Mouse (Mus musculus) heart, embryonic 16.5 days (tissue): ENCODE measurements around the gene Khdrbs1. TPM values are rescaled to one million over a fixed set of nuclear protein-coding genes. Genes with fewer than 3 reads are reported as not detected.

Experiments used
- ATAC-seq: fragments of 200-750 bp; cut with Nextera tagmentation; replicated peaks from 2 replicates; pipeline ENCODE4 v1.8.0; 2017; ENCODE audit warnings: moderate number of reproducible peaks; ENCODE audit not compliant: insufficient read depth, low FRiP score; ENCODE audit errors: extremely low read depth
- H3K27ac ChIP-seq: fragments of 300-500 bp; sonication (generic); 2 replicates; pipeline ENCODE4 v1.5.1; 2014; ENCODE audit warnings: mild to moderate bottlenecking, low read length, control low read depth, moderate library complexity
- H3K27me3 ChIP-seq: fragments of 300-500 bp; sonication (generic); 2 replicates; pipeline ENCODE4 v1.6.1; 2014; ENCODE audit warnings: low read length, mixed read lengths; ENCODE audit not compliant: control insufficient read depth, insufficient read depth
- H3K36me3 ChIP-seq: fragments of 300-500 bp; sonication (generic); 2 replicates; pipeline ENCODE4 v1.6.1; 2014; ENCODE audit not compliant: control insufficient read depth, insufficient read depth
- H3K4me1 ChIP-seq: fragments of 300-500 bp; sonication (generic); 2 replicates; pipeline ENCODE4 v1.6.1; 2014; ENCODE audit warnings: low read length, mixed read lengths; ENCODE audit not compliant: control insufficient read depth, insufficient read depth
- H3K4me2 ChIP-seq: fragments of 300-500 bp; sonication (generic); 2 replicates; pipeline ENCODE4 v1.6.1; 2014; ENCODE audit warnings: low read depth, mild to moderate bottlenecking, control low read depth, low read length
- H3K4me3 ChIP-seq: fragments of 300-500 bp; sonication (generic); 2 replicates; pipeline ENCODE4 v1.5.1; 2014; ENCODE audit warnings: mild to moderate bottlenecking, control low read depth, low read length
- H3K9ac ChIP-seq: fragments of 300-500 bp; sonication (generic); 2 replicates; pipeline ENCODE4 v1.6.1; 2014; ENCODE audit warnings: low read length, control low read depth
- H3K9me3 ChIP-seq: fragments of 300-500 bp; sonication (generic); replicated peaks from 2 replicates; pipeline ENCODE4 v1.6.1; 2016; ENCODE audit warnings: low read length; ENCODE audit not compliant: control insufficient read depth
- WGBS: fragments of 180-500 bp; shearing (Covaris S2); extraction: QIAGEN DNeasy Blood & Tissue Kit; methylation state at CpG from one replicate; pipeline ENCODE4 v1.1.7; 2014; 5-methylcytosine and 5-hydroxymethylcytosine counted together
- microRNA-seq: library from miRNA; unstranded; fragments of <30 nt; microRNA quantifications from one replicate; pipeline ENCODE4, GENCODE M21; 2017
- polyA plus RNA-seq: library from polyadenylated mRNA; unstranded; fragments of >200 nt; fragmentation: Nextera tagmentation; extraction: Ambion mirVana; gene quantifications from 2 replicates; pipeline ENCODE4 v1.2.1, GENCODE M21; 2015

Gene Khdrbs1
- polyA plus RNA-seq, 1 experiment from 2014 or later = 63.4 TPM

- under 1% methylated on average over 59 of the region's 65 CpGs for WGBS
- Histone ChIP-seq H3K4me2 (peak within 1 kb of the TSS; percentile 83), H3K4me1 (peaks cover 10% of the 10 kb centered on the region), H3K27me3 (no peaks in the 10 kb centered on the region), H3K36me3 (peaks cover 9% of the 10 kb centered on the region; the same call in 1 of the 2 replicates), H3K9me3 (no peaks in the 10 kb centered on the region), H3K9ac (peak within 1 kb of the TSS; percentile 99), H3K27ac (peak within 1 kb of the TSS; percentile 92), H3K4me3 (peak within 1 kb of the TSS; percentile 96)
- ATAC-seq = peak; percentile 91
Observed at GRCm38 (mm10) chr4:129672083-129672877, 69.8 kb downstream of the Khdrbs1 start, which contains the start of gene Kpna6. TSS of gene Kpna6 (minus strand) at chr4:129672767.

GRCm38 (mm10) chr4:129671491-129672082 is 70.5 kb downstream of the Khdrbs1 start:
- ATAC-seq = peak; percentile 57
- peaks cover 7% of the 10 kb centered on the region; the same call in 1 of the 2 replicates for H3K36me3 ChIP-seq
- H3K4me1 ChIP-seq = peaks cover 10% of the 10 kb centered on the region
- no peaks in the 10 kb centered on the region for H3K27me3 ChIP-seq
- H3K27ac ChIP-seq = peak overlapping the region; percentile 92
- H3K9me3 ChIP-seq = no peaks in the 10 kb centered on the region
- peak overlapping the region; percentile 99 for H3K9ac ChIP-seq
- peak overlapping the region; percentile 96 for H3K4me3 ChIP-seq
- H3K4me2 ChIP-seq = peak overlapping the region; percentile 83
- WGBS = 5% methylated on average over 12 of the region's 12 CpGs

- H3K27me3 ChIP-seq = no peaks in the 10 kb centered on the region
- H3K4me3 ChIP-seq = no peak overlapping the region
- H3K9ac ChIP-seq = no peak overlapping the region
- no peak overlapping the region for H3K4me2 ChIP-seq
- no peaks in the 10 kb centered on the region; the same call in 1 of the 2 replicates for H3K4me1 ChIP-seq
- H3K36me3 ChIP-seq = peaks cover 27% of the 10 kb centered on the region
- H3K9me3 ChIP-seq = no peaks in the 10 kb centered on the region
- no peak for ATAC-seq
- H3K27ac ChIP-seq = no peak overlapping the region
- WGBS = 78% methylated on average over 3 of the region's 3 CpGs
Observed at GRCm38 (mm10) chr4:129662255-129662813, 79.8 kb downstream of the Khdrbs1 start.

- Histone ChIP-seq H3K9ac (no peak overlapping the region), H3K4me1 (no peaks in the 10 kb centered on the region; the same call in 1 of the 2 replicates), H3K27me3 (no peaks in the 10 kb centered on the region), H3K9me3 (no peaks in the 10 kb centered on the region), H3K27ac (no peak overlapping the region), H3K36me3 (peaks cover 25% of the 10 kb centered on the region), H3K4me3 (no peak overlapping the region), H3K4me2 (no peak overlapping the region)
- WGBS = 90% methylated on average over 3 of the region's 3 CpGs
- no peak for ATAC-seq
Observed at GRCm38 (mm10) chr4:129661584-129661983, 80.5 kb downstream of the Khdrbs1 start.

GRCm38 (mm10) chr4:129654770-129655169 is 87.3 kb downstream of the Khdrbs1 start:
- H3K27ac ChIP-seq = no peak overlapping the region
- H3K4me1 ChIP-seq = no peaks in the 10 kb centered on the region
- no peak overlapping the region for H3K9ac ChIP-seq
- no peaks in the 10 kb centered on the region for H3K9me3 ChIP-seq
- H3K4me3 ChIP-seq = no peak overlapping the region
- no peak overlapping the region for H3K4me2 ChIP-seq
- H3K36me3 ChIP-seq = peaks cover 68% of the 10 kb centered on the region
- no peak for ATAC-seq
- no peaks in the 10 kb centered on the region for H3K27me3 ChIP-seq
- 91% methylated on average over 14 of the region's 14 CpGs for WGBS

Small RNA genes within 50 kb of the gene (microRNA-seq; reads per million reads assigned to microRNA genes)
- gene Gm28017 (not detected), gene Mir7016 (1.6 reads per million)

Other genes with a start within 250 kb of the Khdrbs1 start
- gene Marcksl1, start 228.7 kb downstream of the Khdrbs1 start, polyA plus RNA-seq = 262 and 287 TPM in 2 replicates
- gene Hdac1, start 199.6 kb downstream of the Khdrbs1 start, polyA plus RNA-seq = 123 and 139 TPM in 2 replicates
- gene Lck, start 168.7 kb downstream of the Khdrbs1 start, polyA plus RNA-seq = 45.9 and 121 TPM in 2 replicates
- 5.1 and 5.7 TPM in 2 replicates for gene Fam167b, start 163.8 kb downstream of the Khdrbs1 start, polyA plus RNA-seq
- gene Eif3i, start 141.7 kb downstream of the Khdrbs1 start, polyA plus RNA-seq = 178 and 180 TPM in 2 replicates
- gene Tmem234, start 141.6 kb downstream of the Khdrbs1 start, polyA plus RNA-seq = 148 and 152 TPM in 2 replicates
- 1.8 and 2.7 TPM in 2 replicates for gene Dcdc2b, start 128.0 kb downstream of the Khdrbs1 start, polyA plus RNA-seq
- 22.7 and 22.9 TPM in 2 replicates for gene Iqcc, start 123.2 kb downstream of the Khdrbs1 start, polyA plus RNA-seq
- gene Ccdc28b, start 118.4 kb downstream of the Khdrbs1 start, polyA plus RNA-seq = 50.9 and 55.0 TPM in 2 replicates
- 47.0 and 48.9 TPM in 2 replicates for gene Txlna, start 101.2 kb downstream of the Khdrbs1 start, polyA plus RNA-seq
- gene Kpna6, start 69.5 kb downstream of the Khdrbs1 start, polyA plus RNA-seq = 16.1 and 18.0 TPM in 2 replicates
- gene Tmem39b, start 45.5 kb downstream of the Khdrbs1 start, polyA plus RNA-seq = 6.2 and 6.6 TPM in 2 replicates
- gene Ptp4a2, start 68.9 kb upstream of the Khdrbs1 start, polyA plus RNA-seq = 352 and 364 TPM in 2 replicates
- 0.22 and 0.35 TPM in 2 replicates for gene Spocd1, start 186.9 kb upstream of the Khdrbs1 start, polyA plus RNA-seq
- 1.0 and 1.2 TPM in 2 replicates for gene Adgrb2, start 242.6 kb upstream of the Khdrbs1 start, polyA plus RNA-seq